Mouse (Mus musculus) liver, postnatal 0 days (tissue): ENCODE measurements around the gene Prol1. TPM values are rescaled to one million over a fixed set of nuclear protein-coding genes. Genes with fewer than 3 reads are reported as not detected.

Experiments used
- ATAC-seq: fragments of 200-750 bp; cut with Nextera tagmentation; 2 replicates; pipeline ENCODE4 v1.8.0; 2017; ENCODE audit warnings: mild to moderate bottlenecking, moderate library complexity
- DNase-seq: peaks from one replicate; pipeline ENCODE4 v3.0.0-alpha.2; 2016
- H3K27ac ChIP-seq: fragments of 300-500 bp; sonication (generic); 2 replicates; pipeline ENCODE4 v1.5.1; 2014; ENCODE audit warnings: antibody characterized with exemption, moderate library complexity, mild to moderate bottlenecking, low read depth
- H3K27me3 ChIP-seq: fragments of 300-500 bp; sonication (generic); 2 replicates; pipeline ENCODE4 v1.6.1; 2014; ENCODE audit warnings: low read length, control low read depth, mixed read lengths; ENCODE audit not compliant: insufficient read depth
- H3K36me3 ChIP-seq: fragments of 300-500 bp; sonication (generic); replicated peaks from 2 replicates; pipeline ENCODE4 v1.6.1; 2014; ENCODE audit warnings: mild to moderate bottlenecking, control low read depth, low read length, moderate library complexity, mixed read lengths; ENCODE audit not compliant: insufficient read depth
- H3K4me1 ChIP-seq: fragments of 300-500 bp; sonication (generic); 2 replicates; pipeline ENCODE4 v1.6.1; 2014; ENCODE audit warnings: antibody characterized with exemption, mild to moderate bottlenecking, control low read depth; ENCODE audit not compliant: insufficient read depth
- H3K4me2 ChIP-seq: fragments of 300-500 bp; sonication (generic); 2 replicates; pipeline ENCODE4 v1.6.1; 2014; ENCODE audit warnings: low read depth, mild to moderate bottlenecking, low read length, moderate library complexity, mixed read lengths
- H3K4me3 ChIP-seq: fragments of 300-500 bp; sonication (generic); 2 replicates; pipeline ENCODE4 v1.5.1; 2014; ENCODE audit warnings: low read depth, low read length
- H3K9ac ChIP-seq: fragments of 300-500 bp; sonication (generic); replicated peaks from 2 replicates; pipeline ENCODE4 v1.6.1; 2014; ENCODE audit warnings: mild to moderate bottlenecking, moderate library complexity
- H3K9me3 ChIP-seq: fragments of 300-500 bp; sonication (generic); 2 replicates; pipeline ENCODE4 v1.6.1; 2016; ENCODE audit warnings: mild to moderate bottlenecking, control low read depth, low read length, mixed read lengths
- CTCF ChIP-seq: sonication (generic); IDR thresholded peaks from 2 replicates; pipeline ENCODE4 v1.5.1; 2016; ENCODE audit warnings: antibody characterized with exemption, low read depth
- EP300 ChIP-seq: IDR thresholded peaks from 2 replicates; pipeline ENCODE4 v1.6.1; 2016; ENCODE audit warnings: antibody characterized with exemption, low read depth, mild to moderate bottlenecking
- WGBS: fragments of 180-500 bp; shearing (Covaris S2); extraction: QIAGEN DNeasy Blood & Tissue Kit; methylation state at CpG from one replicate; pipeline ENCODE4 v1.1.7; 2014; ENCODE audit not compliant: insufficient replicate concordance; 5-methylcytosine and 5-hydroxymethylcytosine counted together
- polyA plus RNA-seq: library from polyadenylated mRNA; unstranded; fragments of >200 nt; fragmentation: Nextera tagmentation; extraction: Ambion mirVana; gene quantifications from 2 replicates; pipeline ENCODE4 v1.2.1, GENCODE M21; 2015

The Prol1 gene
- polyA plus RNA-seq, 1 experiment from 2014 or later = not detected

- no peaks in the 10 kb centered on the region for H3K27me3 ChIP-seq
- 76% methylated on average over 6 of the region's 6 CpGs for WGBS
- H3K9ac ChIP-seq = no peak overlapping the region
- H3K9me3 ChIP-seq = no peaks in the 10 kb centered on the region
- H3K27ac ChIP-seq = no peak overlapping the region
- H3K4me2 ChIP-seq = no peak overlapping the region
- no peak overlapping the region for H3K4me3 ChIP-seq
- no peaks in the 10 kb centered on the region for H3K4me1 ChIP-seq
- TF ChIP-seq CTCF (no peak), EP300 (no peak)
- ATAC-seq = no peak
- DNase-seq = no peak
- H3K36me3 ChIP-seq = no peaks in the 10 kb centered on the region
These were observed 55.5 kb downstream of the Prol1 start for GRCm38 (mm10) chr5:88372563-88372962.

GRCm38 (mm10) chr5:88375808-88376207 lies 58.7 kb downstream of the Prol1 start, which contains the start of gene Amtn:
Amtn (plus strand) TSS chr5:88376108.
- 70% methylated on average over 4 of the region's 4 CpGs for WGBS
- Histone ChIP-seq H3K4me2 (no peak within 1 kb of the TSS), H3K36me3 (no peaks in the 10 kb centered on the region), H3K9ac (no peak within 1 kb of the TSS), H3K9me3 (no peaks in the 10 kb centered on the region), H3K4me1 (no peaks in the 10 kb centered on the region), H3K27ac (no peak within 1 kb of the TSS), H3K4me3 (no peak within 1 kb of the TSS), H3K27me3 (no peaks in the 10 kb centered on the region)
- TF ChIP-seq EP300 (no peak), CTCF (no peak)
- no peak for ATAC-seq
- no peak for DNase-seq

Other genes starting within 250 kb of the Prol1 start
- gene Smr2, start 230.8 kb upstream of the Prol1 start, polyA plus RNA-seq = not detected in 2 replicates
- gene Gm11116, start 205.8 kb upstream of the Prol1 start, polyA plus RNA-seq = not detected in 2 replicates
- gene Gm11115, start 163.2 kb upstream of the Prol1 start, polyA plus RNA-seq = not detected in 2 replicates
- gene Gm7714, start 48.4 kb upstream of the Prol1 start, polyA plus RNA-seq = not detected in 2 replicates
- not detected in 2 replicates for gene Amtn, start 58.8 kb downstream of the Prol1 start, polyA plus RNA-seq
- gene Ambn, start 138.7 kb downstream of the Prol1 start, polyA plus RNA-seq = not detected in 2 replicates
- gene Enam, start 170.7 kb downstream of the Prol1 start, polyA plus RNA-seq = not detected in 2 replicates
- gene Jchain, start 210.6 kb downstream of the Prol1 start, polyA plus RNA-seq = 0.09 TPM in 2 replicates
- gene Utp3, start 237.2 kb downstream of the Prol1 start, polyA plus RNA-seq = 27.2 and 27.6 TPM in 2 replicates
- gene Rufy3, start 247.7 kb downstream of the Prol1 start, polyA plus RNA-seq = 6.8 and 7.0 TPM in 2 replicates